Mouse (Mus musculus): ENCODE data around the gene Ncaph2.

DNA sequence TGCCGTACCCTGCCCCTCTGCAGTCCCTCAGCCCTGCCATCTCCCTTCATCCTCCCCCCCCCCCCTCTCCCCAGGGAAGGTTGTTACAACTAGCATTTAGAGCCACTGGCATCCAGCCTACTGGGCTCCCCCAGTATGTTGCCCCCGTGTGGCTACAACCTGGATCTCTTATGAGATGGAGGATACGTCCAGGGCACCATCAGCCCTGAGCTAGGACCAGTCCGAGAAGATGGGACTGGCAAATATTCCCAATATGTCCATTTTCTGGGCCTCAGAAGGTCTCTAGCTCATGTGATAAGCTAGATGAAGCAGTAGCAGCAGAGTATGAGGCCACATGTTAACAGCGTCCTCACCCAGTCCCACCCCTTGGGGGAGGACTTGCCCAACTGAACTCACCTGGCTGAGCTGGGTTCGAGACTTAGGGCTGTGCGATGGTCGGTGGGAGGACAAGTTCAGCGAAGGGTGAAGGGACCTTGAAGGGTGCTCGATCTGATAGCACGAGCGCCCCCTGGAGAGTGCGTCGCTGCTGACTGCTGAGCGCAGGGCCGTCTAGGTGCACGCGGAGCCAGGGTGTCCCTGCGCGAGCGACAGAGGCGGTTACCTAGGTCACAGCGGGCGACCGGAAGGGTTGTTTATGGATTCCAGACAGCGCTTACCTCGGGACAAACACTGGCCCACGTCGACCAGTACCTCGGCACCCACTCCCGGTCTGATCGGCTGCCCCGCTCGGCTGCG lies 17.7 kb downstream of the Ncaph2 start:
- peak; percentile 52 for TF ChIP-seq POLR2A (IDR thresholded peaks at IDR 0.05; ENCODE audit: insufficient read length, low read depth)
- TF ChIP-seq POLR2AphosphoS2 (IDR thresholded peaks at IDR 0.05; ENCODE audit: insufficient read length, low read depth): peak; percentile 97
